Mouse (Mus musculus) bone marrow, adult 2 months (tissue): ENCODE results near the gene Atp5mpl.

Source experiments
- CTCF ChIP-seq: fragments of 200-500 bp; IDR thresholded peaks from 2 replicates; pipeline ENCODE4 v1.5.1; 2011; ENCODE audit warnings: low read length, control low read depth; ENCODE audit not compliant: control insufficient read depth, insufficient read depth
- POLR2A ChIP-seq: fragments of 200-500 bp; IDR thresholded peaks from 2 replicates; pipeline ENCODE4 v1.6.1; 2011; ENCODE audit warnings: low read depth, mild to moderate bottlenecking, control low read depth, low read length, borderline replicate concordance; ENCODE audit not compliant: control insufficient read depth

DNA sequence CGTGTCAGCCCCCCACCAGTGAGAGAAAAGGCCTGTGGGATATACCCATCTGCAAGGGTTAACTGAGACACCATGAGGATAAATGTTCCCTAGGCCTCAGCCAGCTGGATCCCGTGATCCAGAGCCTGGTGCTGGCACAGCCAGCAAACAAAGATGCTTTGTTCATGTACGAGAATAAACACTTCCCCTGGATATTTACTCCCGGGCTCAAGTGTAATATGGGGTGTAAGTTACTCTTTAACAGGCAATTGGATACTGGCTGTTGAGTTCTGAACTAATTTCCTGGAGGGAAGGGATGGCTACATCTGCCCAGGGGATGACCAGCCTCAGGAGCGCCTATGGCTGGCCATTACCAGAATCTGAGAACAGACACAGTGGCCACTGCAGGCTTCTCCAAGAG is 15.1 kb downstream of the Atp5mpl start:
- no peak for TF ChIP-seq POLR2A
- no peak for TF ChIP-seq CTCF
